Mouse (Mus musculus) testis, adult 2 months (tissue): ENCODE measurements at regions not wholly inside any gene's neighbourhood (a gene's known extent, or its start where the extent isn't known, plus 50 kb on each side); places are given as distances from the start of the nearest gene placed in this dataset.

Source experiments
- H3K27ac ChIP-seq: fragments of 200-500 bp; 2 replicates; pipeline ENCODE4 v1.5.1; 2012; ENCODE audit warnings: low read depth, low read length; ENCODE audit not compliant: control insufficient read depth, insufficient read depth
- H3K27me3 ChIP-seq: fragments of 200-500 bp; 2 replicates; pipeline ENCODE4 v1.6.1; 2012; ENCODE audit warnings: mild to moderate bottlenecking, low read length, moderate library complexity; ENCODE audit not compliant: control insufficient read depth, insufficient read depth
- H3K36me3 ChIP-seq: fragments of 200-500 bp; 2 replicates; pipeline ENCODE4 v1.6.1; 2012; ENCODE audit warnings: mild to moderate bottlenecking, low read length; ENCODE audit not compliant: control insufficient read depth, insufficient read depth
- H3K4me1 ChIP-seq: fragments of 200-500 bp; 2 replicates; pipeline ENCODE4 v1.6.1; 2012; ENCODE audit warnings: low read length; ENCODE audit not compliant: control insufficient read depth, insufficient read depth
- H3K4me3 ChIP-seq: fragments of 200-500 bp; 2 replicates; pipeline ENCODE4 v1.5.1; 2012; ENCODE audit warnings: low read depth, mild to moderate bottlenecking, low read length, moderate library complexity, mixed read lengths; ENCODE audit not compliant: control insufficient read depth
- CTCF ChIP-seq: fragments of 200-500 bp; IDR thresholded peaks from 2 replicates; pipeline ENCODE4 v1.5.1; 2012; ENCODE audit warnings: low read depth, mild to moderate bottlenecking, inconsistent platforms, low read length, moderate library complexity; ENCODE audit not compliant: control insufficient read depth, insufficient read depth, insufficient replicate concordance
- POLR2A ChIP-seq: fragments of 200-500 bp; IDR thresholded peaks from 2 replicates; pipeline ENCODE4 v1.6.1; 2012; ENCODE audit warnings: low read depth, mild to moderate bottlenecking, inconsistent platforms, low read length, moderate library complexity; ENCODE audit not compliant: control insufficient read depth

DNA sequence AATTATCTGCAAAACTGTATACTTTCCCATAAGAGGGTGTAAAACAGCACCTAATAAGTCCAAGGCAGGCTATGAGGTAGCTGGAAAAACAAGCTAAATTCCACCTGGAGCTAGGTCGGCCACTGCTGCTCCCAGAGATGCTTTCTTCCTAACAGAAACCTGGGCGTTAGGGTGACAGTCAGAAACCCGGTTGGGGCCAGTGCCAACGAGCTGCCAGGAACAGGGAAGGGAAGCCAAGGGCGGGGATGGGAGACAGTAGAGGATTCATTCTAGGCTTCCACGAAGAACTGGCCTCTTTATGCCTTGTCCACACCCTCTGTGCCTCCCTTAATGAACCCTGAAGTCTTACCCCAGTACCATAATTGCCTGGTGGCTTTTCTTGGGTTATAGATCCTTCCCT, 198.9 kb upstream of the Egln3 start:
- Histone ChIP-seq H3K4me1 (peaks cover 7% of the 10 kb centered on the region), H3K27ac (no peak overlapping the region)
- TF ChIP-seq CTCF (no peak), POLR2A (no peak)

DNA sequence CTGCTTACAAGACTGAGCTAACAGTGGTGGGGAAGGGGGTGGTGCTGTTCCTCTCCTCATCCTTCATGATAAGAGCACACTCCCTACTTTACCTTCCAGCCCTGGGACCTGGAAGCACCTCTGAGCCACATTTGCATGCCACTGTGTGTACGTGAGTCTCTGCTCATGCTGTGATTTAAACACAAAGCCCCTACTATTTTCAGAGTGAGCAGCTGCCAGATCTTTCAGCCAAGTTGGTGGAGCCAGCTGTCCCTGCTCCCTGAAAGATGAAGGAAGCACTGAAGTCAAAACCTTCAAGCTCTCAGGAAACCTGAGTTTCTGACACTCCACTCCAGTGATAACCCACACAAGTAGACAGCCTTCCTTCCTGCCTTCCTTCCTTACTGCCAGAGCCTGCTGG, 198.0 kb upstream of the Egln3 start:
- no peak overlapping the region for H3K27ac ChIP-seq
- H3K4me1 ChIP-seq: peaks cover 9% of the 10 kb centered on the region
- H3K27me3 ChIP-seq: no peaks in the 10 kb centered on the region
- H3K36me3 ChIP-seq: no peaks in the 10 kb centered on the region
- TF ChIP-seq CTCF (no peak), POLR2A (no peak)
- peak overlapping the region; percentile 47 for H3K4me3 ChIP-seq

More for the DNA sequence above, 198.9 kb upstream of the Egln3 start:
- peak overlapping the region; percentile 8; the same call in 1 of the 2 replicates for H3K4me3 ChIP-seq
- no peaks in the 10 kb centered on the region for H3K36me3 ChIP-seq
- no peaks in the 10 kb centered on the region for H3K27me3 ChIP-seq

DNA sequence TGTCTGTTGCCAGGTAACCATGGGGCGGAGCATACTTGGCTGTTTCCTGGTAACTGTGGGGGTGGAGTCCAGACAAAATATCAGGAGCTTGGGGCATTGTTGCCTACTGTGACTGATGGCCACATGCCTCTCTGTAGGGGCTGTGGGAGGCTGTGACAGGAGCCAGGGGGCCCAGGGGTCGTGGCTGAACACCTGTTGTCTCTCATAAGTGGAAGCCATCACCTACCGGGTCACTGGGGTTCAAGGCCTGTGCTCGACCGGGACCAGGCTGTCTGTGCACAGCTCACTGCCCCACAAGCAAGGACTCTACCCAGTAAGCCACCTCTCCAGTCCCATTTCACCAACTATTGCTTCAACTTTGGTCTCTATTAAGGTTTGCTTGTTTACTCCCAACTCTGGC, 196.4 kb upstream of the Egln3 start:
- no peak overlapping the region; the same call in 1 of the 2 replicates for H3K27ac ChIP-seq
- no peaks in the 10 kb centered on the region for H3K36me3 ChIP-seq
- H3K4me1 ChIP-seq: peaks cover 5% of the 10 kb centered on the region
- peak; percentile 73 for TF ChIP-seq POLR2A
- TF ChIP-seq CTCF: no peak
- H3K27me3 ChIP-seq: no peaks in the 10 kb centered on the region
- peak overlapping the region; percentile 86 for H3K4me3 ChIP-seq

DNA sequence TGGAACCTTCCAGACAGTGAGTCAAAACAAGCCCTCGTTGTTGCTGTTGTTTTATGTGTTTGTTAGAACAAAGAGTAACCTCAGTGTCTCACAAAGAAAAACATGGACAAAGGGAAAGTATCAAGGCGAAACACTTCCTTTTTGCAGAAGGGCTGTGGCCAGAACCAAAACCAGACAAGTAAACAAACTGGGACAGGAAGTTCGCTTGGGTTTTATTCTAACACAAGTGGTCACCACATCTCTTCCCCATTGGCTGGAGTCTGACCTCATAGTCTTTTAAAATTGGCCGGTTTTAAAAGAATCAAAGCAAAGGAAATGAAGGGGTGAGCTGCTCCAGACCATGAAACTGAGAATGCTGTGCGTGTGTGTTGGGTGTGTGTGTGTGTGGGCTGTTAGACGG, 194.4 kb upstream of the Egln3 start:
- Histone ChIP-seq H3K27me3 (no peaks in the 10 kb centered on the region), H3K4me1 (peaks cover 3% of the 10 kb centered on the region; the same call in 1 of the 2 replicates), H3K27ac (no peak overlapping the region), H3K36me3 (no peaks in the 10 kb centered on the region), H3K4me3 (no peak overlapping the region)
- no peak for TF ChIP-seq CTCF
- no peak for TF ChIP-seq POLR2A

DNA sequence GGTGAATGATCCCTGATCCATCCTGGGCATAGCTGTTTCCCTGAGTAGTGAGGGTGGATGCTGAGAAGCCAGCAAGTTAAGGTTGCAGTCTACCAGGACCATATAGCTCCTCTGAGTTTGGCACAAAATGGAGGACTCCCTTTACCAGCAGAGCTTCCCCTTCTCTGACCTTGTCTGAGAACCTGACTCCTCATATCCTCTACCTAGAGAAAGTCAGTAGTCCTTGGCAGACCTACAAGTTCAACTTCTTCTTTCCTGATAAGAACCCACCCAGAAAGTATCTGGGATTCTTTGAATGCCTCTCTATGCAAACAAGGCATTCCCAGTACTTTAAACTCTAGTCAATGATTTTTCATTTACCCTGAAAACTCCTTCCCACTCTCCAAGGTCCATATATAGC, 193.3 kb upstream of the Egln3 start:
- no peak overlapping the region for H3K27ac ChIP-seq
- H3K4me1 ChIP-seq: peaks cover 3% of the 10 kb centered on the region; the same call in 1 of the 2 replicates
- H3K4me3 ChIP-seq: no peak overlapping the region
- no peaks in the 10 kb centered on the region for H3K36me3 ChIP-seq
- TF ChIP-seq CTCF (no peak), POLR2A (no peak)
- no peaks in the 10 kb centered on the region for H3K27me3 ChIP-seq

DNA sequence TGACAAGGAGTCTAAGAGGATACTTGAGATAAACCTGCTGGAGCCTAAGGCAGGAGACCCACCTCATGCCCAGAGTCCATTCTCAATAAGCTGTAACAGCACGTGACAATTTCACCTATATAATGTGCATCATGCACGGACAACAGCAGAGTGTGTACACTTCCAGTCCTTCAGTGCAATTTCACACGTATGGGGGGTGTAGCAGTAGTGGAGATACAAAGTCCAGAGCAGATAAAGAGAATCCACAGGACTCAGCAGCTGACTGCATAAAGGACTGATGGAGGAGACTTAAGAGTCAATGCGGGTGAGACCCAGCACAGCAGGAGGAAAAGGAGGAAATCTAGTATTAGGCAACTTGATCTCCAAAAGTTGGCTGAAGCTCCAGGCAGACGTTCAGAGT, 192.7 kb upstream of the Egln3 start:
- H3K36me3 ChIP-seq: no peaks in the 10 kb centered on the region
- H3K4me1 ChIP-seq: peaks cover 3% of the 10 kb centered on the region; the same call in 1 of the 2 replicates
- no peak overlapping the region for H3K27ac ChIP-seq
- no peak overlapping the region for H3K4me3 ChIP-seq
- no peak for TF ChIP-seq POLR2A
- TF ChIP-seq CTCF: no peak
- no peaks in the 10 kb centered on the region for H3K27me3 ChIP-seq

DNA sequence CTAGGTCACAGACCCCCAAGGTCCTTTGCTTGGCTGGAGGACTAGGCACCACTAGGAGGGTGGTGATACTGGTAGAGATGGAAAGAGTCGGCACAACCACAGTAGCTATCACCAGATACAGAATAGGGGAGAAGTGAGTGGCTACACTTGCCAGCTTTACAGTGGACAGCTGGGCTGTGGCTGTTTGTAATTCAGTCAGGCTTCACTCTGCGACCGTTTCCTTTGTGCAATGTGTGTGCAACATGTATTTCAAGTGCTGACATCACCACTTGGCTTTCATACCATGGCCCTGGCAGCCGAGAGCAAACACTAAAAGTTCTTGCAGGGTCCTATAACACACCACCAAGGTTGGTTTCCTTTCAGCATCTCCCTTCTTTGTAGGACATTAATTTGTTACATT, 181.7 kb upstream of the Egln3 start:
- no peak overlapping the region for H3K27ac ChIP-seq
- H3K36me3 ChIP-seq: no peaks in the 10 kb centered on the region
- no peak for TF ChIP-seq POLR2A
- no peak for TF ChIP-seq CTCF
- H3K27me3 ChIP-seq: no peaks in the 10 kb centered on the region
- H3K4me1 ChIP-seq: no peaks in the 10 kb centered on the region
- no peak overlapping the region for H3K4me3 ChIP-seq

DNA sequence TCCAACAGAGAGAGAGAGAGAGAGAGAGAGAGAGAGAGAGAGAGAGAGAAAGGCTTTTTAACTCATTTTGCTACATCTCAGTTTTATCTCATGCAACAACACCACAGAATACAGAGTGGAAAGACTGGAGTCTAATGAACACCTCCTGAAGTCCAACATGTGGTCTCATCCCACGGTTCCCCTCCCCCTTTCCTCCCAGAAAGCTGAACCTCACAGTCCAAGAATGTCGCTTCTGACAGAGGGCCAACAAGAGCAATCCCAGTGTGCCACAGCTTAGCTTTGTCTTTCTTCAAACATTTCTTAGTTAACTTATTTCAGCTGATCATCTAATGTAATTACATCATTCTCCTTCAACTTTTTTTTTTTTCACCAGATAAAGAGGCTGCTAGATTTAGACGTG, 180.5 kb upstream of the Egln3 start:
- Histone ChIP-seq H3K27me3 (no peaks in the 10 kb centered on the region), H3K4me3 (no peak overlapping the region), H3K27ac (no peak overlapping the region), H3K36me3 (no peaks in the 10 kb centered on the region), H3K4me1 (no peaks in the 10 kb centered on the region)
- no peak for TF ChIP-seq POLR2A
- no peak for TF ChIP-seq CTCF
